Mouse (Mus musculus) cerebellum, adult 18-20 months (tissue): ENCODE data around the gene Pak1.

Source experiments
- DNase-seq, 2 experiments: peaks; one replicate each; pipeline ENCODE4 v3.0.0; 2021

Pak1 gene

GRCm38 (mm10) chr7:97863512-97863911 lies 75.2 kb downstream of the Pak1 start:
- DNase-seq: no peak

DNA sequence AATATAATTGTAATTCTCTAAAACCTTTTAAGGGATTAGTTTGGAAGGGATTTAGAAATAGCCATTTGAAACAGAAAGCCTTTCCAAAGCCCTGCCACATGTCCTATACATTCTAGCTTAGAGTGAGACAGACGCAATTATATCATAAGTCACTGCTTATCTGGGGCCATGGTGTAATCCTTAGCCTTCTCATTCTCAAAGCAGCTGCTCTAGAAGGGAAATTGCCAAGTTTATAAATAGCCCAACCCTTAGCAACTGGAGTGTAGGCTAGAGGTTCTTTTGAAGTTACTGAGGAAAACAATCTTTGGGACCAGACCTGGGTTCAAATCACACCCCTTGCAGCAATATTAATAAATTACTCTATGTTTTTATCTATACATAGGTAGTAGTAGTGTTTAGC lies 76.2 kb downstream of the Pak1 start:
- DNase-seq: no peak

GRCm38 (mm10) chr7:97867866-97868265 lies 79.5 kb downstream of the Pak1 start:
- DNase-seq: peak; percentile 68 to 78

- peak in 1 of 2 experiments; percentile 30 for DNase-seq
Measured at GRCm38 (mm10) chr7:97868766-97869165, 80.4 kb downstream of the Pak1 start.

- DNase-seq: peak in 1 of 2 experiments; percentile 34
Measured at GRCm38 (mm10) chr7:97872396-97872795, 84.1 kb downstream of the Pak1 start.

GRCm38 (mm10) chr7:97873317-97873716 lies 85.0 kb downstream of the Pak1 start:
- DNase-seq: peak; percentile 45 to 69

DNA sequence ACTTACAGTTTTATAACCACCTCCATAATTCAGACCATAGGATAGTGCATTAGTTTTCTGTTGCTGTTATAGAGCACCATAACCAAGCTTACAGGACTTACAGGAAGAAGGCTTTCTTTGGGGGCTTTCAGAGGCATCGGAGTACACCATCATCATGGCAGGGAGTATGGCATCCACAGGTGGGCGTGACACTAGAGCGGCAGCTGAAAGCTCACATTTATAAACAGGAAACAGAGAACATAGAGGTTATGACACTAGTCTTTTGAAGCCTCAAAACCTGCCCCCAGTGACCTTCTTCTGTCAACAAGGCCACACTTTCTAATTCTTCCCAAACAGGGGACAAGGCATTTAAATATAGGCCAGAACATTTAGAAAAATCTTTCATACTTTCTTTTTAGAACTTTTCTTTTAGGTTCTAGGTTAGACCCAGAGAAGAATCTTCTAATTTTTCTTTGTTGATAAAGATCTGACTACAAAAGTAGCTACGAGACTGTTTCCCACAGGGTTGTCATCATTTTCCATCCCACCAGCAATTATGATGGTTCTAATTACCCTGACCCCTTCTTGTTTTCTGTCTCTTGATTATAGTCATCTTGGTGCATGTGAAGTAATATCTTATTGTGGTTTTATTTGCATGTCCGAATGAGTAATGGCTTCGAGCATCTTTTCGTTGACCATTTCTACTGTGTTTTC lies 89.7 kb downstream of the Pak1 start:
- no peak for DNase-seq

- DNase-seq: no peak
Measured at GRCm38 (mm10) chr7:97911646-97912045, 123.3 kb downstream of the Pak1 start.

- DNase-seq: peak; percentile 26 to 42
Measured at GRCm38 (mm10) chr7:97914833-97915516, 126.6 kb downstream of the Pak1 start.

GRCm38 (mm10) chr7:97919742-97920141 lies 131.4 kb downstream of the Pak1 start, which contains the start of gene Gdpd4:
Gene Gdpd4, plus strand, starts transcription at chr7:97919955.
- DNase-seq: no peak

DNA sequence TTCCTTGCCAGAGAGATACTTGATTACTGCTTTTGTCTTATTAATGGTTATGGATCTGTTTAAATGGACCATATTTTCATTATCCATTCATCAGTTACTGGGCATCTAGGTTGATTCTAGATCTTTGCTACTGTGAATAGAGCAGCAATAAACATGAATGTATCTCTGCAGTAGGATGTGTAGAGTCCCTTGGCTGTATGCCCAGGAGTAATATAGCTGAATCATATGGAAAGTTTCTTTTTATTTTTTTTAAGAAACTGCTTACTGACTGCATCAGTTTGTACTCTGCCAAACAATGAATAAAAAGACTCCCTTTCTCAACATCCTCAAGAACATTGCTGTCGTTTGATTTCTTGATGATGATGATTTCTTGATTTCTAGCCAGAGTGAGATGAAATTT lies 137.5 kb downstream of the Pak1 start:
- no peak for DNase-seq

DNA sequence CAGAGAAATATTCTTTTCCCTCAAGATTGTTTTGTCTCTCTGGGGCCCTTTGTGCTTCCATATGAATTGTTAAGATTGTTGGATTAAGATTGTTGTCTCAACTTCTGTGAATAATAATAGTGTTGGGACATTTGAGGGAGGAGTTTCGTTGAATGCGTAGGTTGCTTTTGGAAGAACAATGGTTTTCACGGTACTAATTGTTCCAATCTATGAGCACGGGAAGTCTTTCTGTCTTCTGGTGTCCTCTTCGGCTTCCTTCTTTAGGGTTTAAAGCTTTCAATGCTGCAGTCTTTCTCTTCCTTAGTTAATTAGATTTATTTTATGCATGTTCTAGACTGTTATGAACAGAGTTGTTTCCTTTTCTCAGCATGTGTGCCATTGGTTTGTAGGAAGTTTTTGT lies 138.6 kb downstream of the Pak1 start:
- DNase-seq: no peak

DNA sequence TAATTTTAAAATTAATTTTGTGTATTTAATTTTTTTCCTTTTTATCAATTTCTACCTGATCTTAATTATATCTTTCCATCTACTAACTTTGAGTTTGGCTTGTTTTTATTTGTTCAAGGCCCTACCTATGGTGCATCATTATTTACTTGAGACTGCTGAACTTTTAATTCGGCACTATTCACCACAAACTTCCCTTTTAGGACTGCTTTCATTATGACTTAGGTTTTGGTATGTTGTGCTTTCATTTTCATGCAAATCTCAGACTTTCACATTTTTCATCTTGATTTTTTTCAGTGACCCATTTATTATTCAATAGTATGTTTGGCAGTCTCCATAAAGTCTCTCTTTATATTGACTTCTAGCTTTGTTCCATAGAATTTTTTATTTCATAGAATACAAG lies 156.1 kb downstream of the Pak1 start:
- no peak for DNase-seq
